Mouse (Mus musculus) megakaryocyte, adult 5-6 weeks (primary cell): ENCODE measurements around the gene Nxf2. TPM values are rescaled to one million over a fixed set of nuclear protein-coding genes. Genes with fewer than 3 reads are reported as not detected.

Source experiments
- total RNA-seq, 2 experiments: library from RNA; stranded (forward) in 1 of 2; stranded (reverse) in 1 of 2; fragments of 153-499, 151-499 nt in 1 of 2; fragments of 221-1000, 200-1000 nt in 1 of 2; gene quantifications; 2 replicates each; pipeline versions ENCODE4 v1.2.3 to v1.2.4; 2015 to 2017

Gene Nxf2
- total RNA-seq, 2 experiments from 2014 or later = 0.22 to 0.26 TPM

Other genes with a start within 250 kb of the Nxf2 start
- 0.20 and 0.59 TPM in 2 replicates for gene Armcx1, start 246.8 kb downstream of the Nxf2 start, total RNA-seq (2015)
- gene Armcx1, start 246.8 kb downstream of the Nxf2 start, total RNA-seq (2017) = 0.20 and 0.51 TPM in 2 replicates
- 0.54 and 0.64 TPM in 2 replicates for gene Armcx6, start 213.3 kb downstream of the Nxf2 start, total RNA-seq (2015)
- gene Armcx6, start 213.3 kb downstream of the Nxf2 start, total RNA-seq (2017) = 0.66 and 3.0 TPM in 2 replicates
- 11.8 and 12.2 TPM in 2 replicates for gene Armcx3, start 208.2 kb downstream of the Nxf2 start, total RNA-seq (2015)
- 8.9 and 9.3 TPM in 2 replicates for gene Armcx3, start 208.2 kb downstream of the Nxf2 start, total RNA-seq (2017)
- 1.7 and 1.8 TPM in 2 replicates for gene Armcx2, start 155.5 kb downstream of the Nxf2 start, total RNA-seq (2015)
- gene Armcx2, start 155.5 kb downstream of the Nxf2 start, total RNA-seq (2017) = 0.81 TPM in 2 replicates
- 3.0 and 3.1 TPM in 2 replicates for gene Zmat1, start 44.5 kb upstream of the Nxf2 start, total RNA-seq (2015)
- gene Zmat1, start 44.5 kb upstream of the Nxf2 start, total RNA-seq (2017) = 0.62 and 1.2 TPM in 2 replicates
- 0.18 TPM in 1 of 2 replicates, not detected in the other for gene Gm15023, start 212.9 kb upstream of the Nxf2 start, total RNA-seq (2015)
- gene Gm15023, start 212.9 kb upstream of the Nxf2 start, total RNA-seq (2017) = not detected in 2 replicates
- gene Tceal6, start 245.9 kb upstream of the Nxf2 start, total RNA-seq (2015) = not detected in 2 replicates
- not detected in 2 replicates for gene Tceal6, start 245.9 kb upstream of the Nxf2 start, total RNA-seq (2017)